Mouse (Mus musculus): ENCODE measurements around the gene Lmbr1.

Gene Lmbr1

DNA sequence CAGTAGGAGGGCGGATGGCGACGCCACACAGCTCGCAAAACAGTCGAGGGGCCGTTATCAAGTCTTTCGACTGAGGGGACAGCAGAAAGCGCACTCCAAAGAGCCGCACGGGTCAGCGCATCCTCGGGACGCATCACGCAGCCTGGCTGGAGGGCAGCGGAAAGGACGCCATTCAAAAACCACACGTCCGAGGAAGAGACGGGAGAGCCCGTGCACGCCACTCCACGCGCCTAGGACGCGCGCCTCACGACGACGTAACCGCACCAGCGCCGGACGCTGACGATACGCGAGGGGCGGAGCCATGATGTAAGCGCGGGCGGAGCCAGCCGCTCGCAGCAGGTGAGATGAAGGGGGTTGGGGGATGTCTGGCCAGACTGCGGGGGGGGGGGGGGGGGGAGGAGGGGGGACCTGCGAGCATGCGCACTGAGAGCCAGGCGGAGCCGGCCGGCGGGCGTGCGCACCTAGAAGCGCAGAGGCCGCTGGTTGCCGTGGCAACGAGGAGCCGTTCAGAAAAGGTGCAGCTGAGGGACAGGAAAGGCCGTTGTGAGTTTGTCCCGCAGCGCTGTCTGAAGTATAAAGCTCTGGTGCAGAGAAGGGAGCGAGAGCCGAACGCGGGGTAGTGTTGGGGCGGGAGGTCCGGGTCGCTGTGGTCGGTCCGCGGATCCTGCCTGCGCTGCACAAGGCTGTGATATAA is 182.5 kb downstream of the Lmbr1 start, which contains the start of gene Rnf32:
TSS of gene Rnf32 (plus strand) at position 423 of the 694 bp plus-strand sequence.
- ChIA-PET POLR2A (interaction anchor here in 3 of 4 experiments (0.6 to 2.8 kb wide), 30 partner anchors 8 to 1377 kb away, joined by 3 to 11 read pairs (median 3); partner anchors contain the start of genes Lmbr1 (in 2 of the 3), Nom1 (in 1 of the 3) and Rbm33 (in 1 of the 3)), CTCF (interaction anchor here in 2 of 4 experiments (0.6 to 0.8 kb wide), 2 partner anchors 19 to 744 kb away, joined by 3 to 6 read pairs; no protein-coding TSS in a partner anchor)

DNA sequence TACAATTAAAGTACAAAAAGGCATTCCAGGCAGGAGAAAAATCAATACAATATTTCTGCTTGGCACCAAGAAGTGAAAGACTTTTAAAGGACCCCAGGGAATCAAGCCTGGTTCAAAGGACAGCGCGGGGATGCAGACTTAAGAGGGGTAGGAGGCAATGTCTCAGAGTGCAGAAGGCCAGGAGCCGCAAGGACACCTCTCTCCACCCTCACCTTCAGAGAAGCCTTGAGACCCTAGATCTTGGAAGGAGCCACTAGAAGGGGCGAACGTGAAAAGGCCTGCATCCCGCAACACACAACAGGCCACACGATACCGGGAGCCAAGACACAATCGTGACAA is 183.0 kb downstream of the Lmbr1 start:
- ChIA-PET POLR2A (interaction anchor here in 3 of 4 experiments (0.5 to 2.8 kb wide), 18 partner anchors 8 to 1819 kb away, joined by 3 to 11 read pairs (median 3); partner anchors contain the start of genes Nom1 (in 1 of the 3) and Rbm33 (in 1 of the 3)), CTCF (interaction anchor here in 1 of 4 experiments (0.6 kb wide), 1 partner anchor 20 kb away, joined by 6 read pairs; no protein-coding TSS in a partner anchor)

DNA sequence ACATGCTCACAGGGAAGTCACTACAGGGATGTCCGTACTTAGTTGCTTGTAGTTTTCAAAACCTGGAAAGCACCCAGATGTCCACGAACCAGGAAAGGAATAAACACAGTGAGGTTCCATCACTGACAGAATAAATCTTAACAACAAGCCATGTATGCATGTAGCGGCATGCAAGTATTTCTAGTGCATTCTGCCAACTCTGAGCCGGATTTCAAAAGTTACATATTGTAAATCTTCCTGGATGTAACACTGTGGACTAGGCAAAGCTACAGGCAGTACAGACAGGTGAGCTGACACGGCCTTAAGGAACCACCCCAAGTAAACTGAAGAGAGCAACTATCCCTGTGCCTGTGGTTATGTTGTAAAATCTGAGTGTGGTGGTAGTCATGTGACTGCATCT is 191.4 kb downstream of the Lmbr1 start:
- ChIA-PET CTCF (no interaction called here), POLR2A (interaction anchor here in 3 of 4 experiments (0.9 to 1.5 kb wide), 5 partner anchors 8 to 164 kb away, joined by 3 to 7 read pairs (median 3); partner anchors contain the start of gene Rnf32 (in 3 of the 3))

All from embryonic stem cell, embryonic (primary cell).